Mouse (Mus musculus): ENCODE measurements around the gene Tbce. TPM values are rescaled to one million over a fixed set of nuclear protein-coding genes. Genes with fewer than 3 reads are reported as not detected.

The Tbce gene
- polyA plus RNA-seq (2014; fragmentation: Nextera tagmentation; extraction: Ambion mirVana) = 59.8 and 61.3 TPM in 2 replicates

- H3K9ac ChIP-seq (ENCODE audit: low read depth, low read length) = peak within 1 kb of the TSS; percentile 67
- no peaks in the 10 kb centered on the region for H3K9me3 ChIP-seq (ENCODE audit: control insufficient read depth, low read length)
- H3K4me2 ChIP-seq (replicated peaks; ENCODE audit: low read depth, low read length) = peak within 1 kb of the TSS; percentile 73
- no peaks in the 10 kb centered on the region for H3K36me3 ChIP-seq (ENCODE audit: control insufficient read depth, insufficient read depth, low read length)
- peaks cover 5% of the 10 kb centered on the region; the same call in 1 of the 2 replicates for H3K4me1 ChIP-seq (ENCODE audit: control insufficient read depth, insufficient read depth, low read length)
- peak within 1 kb of the TSS; percentile 88 for H3K27ac ChIP-seq (ENCODE audit: low read depth, low read length)
- WGBS = under 1% methylated on average over 35 of the region's 35 CpGs
- H3K4me3 ChIP-seq (ENCODE audit: low read length) = peak within 1 kb of the TSS; percentile 50
- H3K27me3 ChIP-seq (ENCODE audit: control insufficient read depth, insufficient read depth, low read length) = no peaks in the 10 kb centered on the region
- ATAC-seq (ENCODE audit: low FRiP score, low TSS enrichment) = peak; percentile 96
Measured at GRCm38 (mm10) chr13:14039292-14039965, at the start of gene Tbce. Gene Tbce (minus strand): TSS chr13:14039638.

GRCm38 (mm10) chr13:14088669-14089068, 49.2 kb upstream of the Tbce start:
- 93% methylated on average over 1 of the region's 1 CpGs for WGBS
- Histone ChIP-seq H3K4me2 (replicated peaks; ENCODE audit: low read depth, low read length) (no peak overlapping the region), H3K4me1 (ENCODE audit: control insufficient read depth, insufficient read depth, low read length) (no peaks in the 10 kb centered on the region), H3K27ac (ENCODE audit: low read depth, low read length) (no peak overlapping the region), H3K27me3 (ENCODE audit: control insufficient read depth, insufficient read depth, low read length) (no peaks in the 10 kb centered on the region), H3K36me3 (ENCODE audit: control insufficient read depth, insufficient read depth, low read length) (no peaks in the 10 kb centered on the region), H3K4me3 (ENCODE audit: low read length) (no peak overlapping the region), H3K9me3 (ENCODE audit: control insufficient read depth, low read length) (no peaks in the 10 kb centered on the region; the same call in 1 of the 2 replicates), H3K9ac (ENCODE audit: low read depth, low read length) (no peak overlapping the region)
- ATAC-seq (ENCODE audit: low FRiP score, low TSS enrichment) = no peak

DNA sequence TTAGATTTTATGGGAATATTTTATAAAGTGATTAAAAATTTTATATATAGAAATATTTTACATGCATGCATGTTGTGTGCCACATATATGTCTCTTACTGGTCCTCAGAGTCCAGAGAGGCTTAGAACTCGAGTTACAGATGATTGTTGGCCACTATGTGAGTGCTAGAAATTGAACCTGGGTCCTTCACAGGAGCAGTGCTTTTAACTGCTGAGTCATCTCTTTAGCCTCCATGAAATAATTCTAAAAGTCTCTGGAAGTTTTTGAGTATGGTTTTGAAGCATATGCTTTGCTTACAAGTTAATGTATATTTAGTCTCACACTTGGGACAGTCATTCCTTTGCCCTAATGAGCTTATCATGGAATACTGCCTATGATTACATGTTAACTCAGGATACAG, 35.9 kb upstream of the Tbce start:
- H3K4me2 ChIP-seq (replicated peaks; ENCODE audit: low read depth, low read length) = no peak overlapping the region
- no peaks in the 10 kb centered on the region for H3K27me3 ChIP-seq (ENCODE audit: control insufficient read depth, insufficient read depth, low read length)
- no peak overlapping the region for H3K4me3 ChIP-seq (ENCODE audit: low read length)
- WGBS = 94% methylated on average over 1 of the region's 1 CpGs
- H3K9ac ChIP-seq (ENCODE audit: low read depth, low read length) = no peak overlapping the region
- no peaks in the 10 kb centered on the region for H3K4me1 ChIP-seq (ENCODE audit: control insufficient read depth, insufficient read depth, low read length)
- no peaks in the 10 kb centered on the region for H3K9me3 ChIP-seq (ENCODE audit: control insufficient read depth, low read length)
- no peak for ATAC-seq (ENCODE audit: low FRiP score, low TSS enrichment)
- H3K36me3 ChIP-seq (ENCODE audit: control insufficient read depth, insufficient read depth, low read length) = no peaks in the 10 kb centered on the region; the same call in 1 of the 2 replicates
- no peak overlapping the region for H3K27ac ChIP-seq (ENCODE audit: low read depth, low read length)

DNA sequence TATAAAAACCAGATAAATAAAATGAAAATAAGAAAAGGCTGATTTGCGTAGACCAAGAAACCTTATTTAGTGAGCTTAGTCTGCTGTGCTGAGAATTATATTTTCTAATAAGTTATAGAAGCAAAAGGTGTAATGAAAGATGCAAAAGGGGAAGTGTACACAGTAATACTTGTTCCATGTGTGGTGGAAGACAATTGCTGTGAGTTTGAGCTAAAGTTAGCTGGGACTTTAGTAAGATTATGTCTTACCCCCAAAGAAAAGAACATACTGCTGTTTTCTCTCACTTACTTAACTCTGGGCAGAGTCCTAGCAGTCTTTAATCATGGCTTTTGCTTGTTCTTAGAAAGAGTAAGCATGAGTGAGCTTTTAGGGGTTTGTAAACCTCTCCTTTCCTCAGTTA, 34.9 kb upstream of the Tbce start:
- Histone ChIP-seq H3K4me2 (replicated peaks; ENCODE audit: low read depth, low read length) (no peak overlapping the region), H3K36me3 (ENCODE audit: control insufficient read depth, insufficient read depth, low read length) (no peaks in the 10 kb centered on the region; the same call in 1 of the 2 replicates), H3K9ac (ENCODE audit: low read depth, low read length) (no peak overlapping the region), H3K4me3 (ENCODE audit: low read length) (no peak overlapping the region), H3K27ac (ENCODE audit: low read depth, low read length) (no peak overlapping the region), H3K9me3 (ENCODE audit: control insufficient read depth, low read length) (no peaks in the 10 kb centered on the region), H3K4me1 (ENCODE audit: control insufficient read depth, insufficient read depth, low read length) (no peaks in the 10 kb centered on the region), H3K27me3 (ENCODE audit: control insufficient read depth, insufficient read depth, low read length) (no peaks in the 10 kb centered on the region)
- WGBS = 95% methylated on average over 1 of the region's 1 CpGs
- no peak for ATAC-seq (ENCODE audit: low FRiP score, low TSS enrichment)

GRCm38 (mm10) chr13:14069291-14069690, 29.9 kb upstream of the Tbce start:
- Histone ChIP-seq H3K9ac (ENCODE audit: low read depth, low read length) (no peak overlapping the region), H3K4me3 (ENCODE audit: low read length) (no peak overlapping the region), H3K27ac (ENCODE audit: low read depth, low read length) (no peak overlapping the region), H3K9me3 (ENCODE audit: control insufficient read depth, low read length) (no peaks in the 10 kb centered on the region), H3K4me2 (replicated peaks; ENCODE audit: low read depth, low read length) (no peak overlapping the region), H3K4me1 (ENCODE audit: control insufficient read depth, insufficient read depth, low read length) (no peaks in the 10 kb centered on the region), H3K36me3 (ENCODE audit: control insufficient read depth, insufficient read depth, low read length) (no peaks in the 10 kb centered on the region; the same call in 1 of the 2 replicates), H3K27me3 (ENCODE audit: control insufficient read depth, insufficient read depth, low read length) (no peaks in the 10 kb centered on the region)
- 84% methylated on average over 1 of the region's 1 CpGs for WGBS
- ATAC-seq (ENCODE audit: low FRiP score, low TSS enrichment) = no peak

GRCm38 (mm10) chr13:14068035-14068434, 28.6 kb upstream of the Tbce start:
- H3K4me1 ChIP-seq (ENCODE audit: control insufficient read depth, insufficient read depth, low read length) = no peaks in the 10 kb centered on the region
- no peaks in the 10 kb centered on the region for H3K9me3 ChIP-seq (ENCODE audit: control insufficient read depth, low read length)
- no peak overlapping the region for H3K4me2 ChIP-seq (replicated peaks; ENCODE audit: low read depth, low read length)
- H3K27me3 ChIP-seq (ENCODE audit: control insufficient read depth, insufficient read depth, low read length) = no peaks in the 10 kb centered on the region
- ATAC-seq (ENCODE audit: low FRiP score, low TSS enrichment) = no peak
- no peak overlapping the region for H3K9ac ChIP-seq (ENCODE audit: low read depth, low read length)
- H3K4me3 ChIP-seq (ENCODE audit: low read length) = no peak overlapping the region
- H3K27ac ChIP-seq (ENCODE audit: low read depth, low read length) = no peak overlapping the region
- H3K36me3 ChIP-seq (ENCODE audit: control insufficient read depth, insufficient read depth, low read length) = no peaks in the 10 kb centered on the region; the same call in 1 of the 2 replicates

- H3K27me3 ChIP-seq (ENCODE audit: control insufficient read depth, insufficient read depth, low read length) = no peaks in the 10 kb centered on the region
- no peaks in the 10 kb centered on the region for H3K9me3 ChIP-seq (ENCODE audit: control insufficient read depth, low read length)
- H3K4me2 ChIP-seq (replicated peaks; ENCODE audit: low read depth, low read length) = no peak overlapping the region
- no peak for ATAC-seq (ENCODE audit: low FRiP score, low TSS enrichment)
- H3K36me3 ChIP-seq (ENCODE audit: control insufficient read depth, insufficient read depth, low read length) = no peaks in the 10 kb centered on the region; the same call in 1 of the 2 replicates
- WGBS = 89% methylated on average over 1 of the region's 1 CpGs
- no peak overlapping the region for H3K9ac ChIP-seq (ENCODE audit: low read depth, low read length)
- H3K4me1 ChIP-seq (ENCODE audit: control insufficient read depth, insufficient read depth, low read length) = no peaks in the 10 kb centered on the region
- no peak overlapping the region for H3K27ac ChIP-seq (ENCODE audit: low read depth, low read length)
- no peak overlapping the region for H3K4me3 ChIP-seq (ENCODE audit: low read length)
Measured at GRCm38 (mm10) chr13:14065701-14066100, 26.3 kb upstream of the Tbce start.

GRCm38 (mm10) chr13:14065028-14065380, 25.6 kb upstream of the Tbce start:
- ATAC-seq (ENCODE audit: low FRiP score, low TSS enrichment) = no peak
- H3K27ac ChIP-seq (ENCODE audit: low read depth, low read length) = no peak overlapping the region
- no peaks in the 10 kb centered on the region for H3K4me1 ChIP-seq (ENCODE audit: control insufficient read depth, insufficient read depth, low read length)
- no peaks in the 10 kb centered on the region for H3K9me3 ChIP-seq (ENCODE audit: control insufficient read depth, low read length)
- H3K9ac ChIP-seq (ENCODE audit: low read depth, low read length) = peak overlapping the region; percentile 94
- H3K36me3 ChIP-seq (ENCODE audit: control insufficient read depth, insufficient read depth, low read length) = no peaks in the 10 kb centered on the region
- peak overlapping the region; percentile 96 for H3K4me3 ChIP-seq (ENCODE audit: low read length)
- no peaks in the 10 kb centered on the region for H3K27me3 ChIP-seq (ENCODE audit: control insufficient read depth, insufficient read depth, low read length)
- peak overlapping the region; percentile 65 for H3K4me2 ChIP-seq (replicated peaks; ENCODE audit: low read depth, low read length)
- 11% methylated on average over 9 of the region's 9 CpGs for WGBS

DNA sequence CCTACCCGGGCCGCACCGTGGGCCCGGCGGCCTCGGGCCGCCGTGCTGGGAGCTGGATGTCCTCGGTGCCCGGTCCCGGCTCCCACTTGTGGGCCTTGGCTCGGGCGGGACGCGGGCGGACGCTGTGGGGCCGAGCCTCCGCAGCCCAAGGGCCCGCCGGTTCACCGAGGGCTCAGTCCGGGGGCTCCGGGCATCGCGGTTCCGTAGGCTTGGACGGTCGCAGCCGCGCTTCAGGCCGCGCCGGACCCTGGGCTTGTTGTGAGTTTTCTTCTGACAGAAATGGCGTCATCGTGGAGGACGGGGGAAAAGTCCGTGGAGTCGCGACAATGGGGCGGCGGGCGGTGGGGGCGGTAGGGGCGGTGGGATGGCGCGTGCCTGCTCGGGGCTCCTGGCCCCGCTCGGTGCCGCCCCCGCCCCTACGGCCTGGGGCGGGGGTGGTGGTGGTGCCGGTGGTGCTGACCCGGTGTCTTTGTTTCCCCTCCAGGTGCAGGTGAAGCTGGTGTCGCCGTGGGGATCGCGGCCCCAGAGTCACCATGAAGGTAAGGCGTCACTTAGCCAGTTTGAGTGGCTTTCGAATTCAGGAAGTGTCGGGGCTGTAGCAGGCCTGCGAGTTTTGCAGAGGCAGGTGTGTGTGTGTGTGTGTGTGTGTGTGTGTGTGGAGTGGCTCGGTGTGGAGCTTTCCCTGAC, 25.0 kb upstream of the Tbce start:
- H3K4me3 ChIP-seq (ENCODE audit: low read length) = peak overlapping the region; percentile 96
- peaks cover 2% of the 10 kb centered on the region; the same call in 1 of the 2 replicates for H3K36me3 ChIP-seq (ENCODE audit: control insufficient read depth, insufficient read depth, low read length)
- no peaks in the 10 kb centered on the region for H3K4me1 ChIP-seq (ENCODE audit: control insufficient read depth, insufficient read depth, low read length)
- peak overlapping the region; percentile 97 for H3K27ac ChIP-seq (ENCODE audit: low read depth, low read length)
- H3K9ac ChIP-seq (ENCODE audit: low read depth, low read length) = peak overlapping the region; percentile 94
- H3K9me3 ChIP-seq (ENCODE audit: control insufficient read depth, low read length) = no peaks in the 10 kb centered on the region
- H3K27me3 ChIP-seq (ENCODE audit: control insufficient read depth, insufficient read depth, low read length) = no peaks in the 10 kb centered on the region
- WGBS = under 1% methylated on average over 62 of the region's 65 CpGs
- ATAC-seq (ENCODE audit: low FRiP score, low TSS enrichment) = no peak
- H3K4me2 ChIP-seq (replicated peaks; ENCODE audit: low read depth, low read length) = peak overlapping the region; percentile 65
